Mouse (Mus musculus): ENCODE results near the gene Vps9d1. TPM values are rescaled to one million over a fixed set of nuclear protein-coding genes. Genes with fewer than 3 reads are reported as not detected.

Vps9d1 gene
- polyA plus RNA-seq (2012; rRNA removed): 162 and 169 TPM in 2 replicates

GRCm38 (mm10) chr8:123254099-123254885 lies at the start of gene Vps9d1, which contains the start of gene Zfp276:
TSS of gene Vps9d1 (minus strand) at chr8:123254348.
TSS of gene Zfp276 (plus strand) at chr8:123254195.

GRCm38 (mm10) chr8:123235520-123236497 lies 18.3 kb downstream of the Vps9d1 start, which contains the start of gene Spata2l:
TSS of gene Spata2l (minus strand) at chr8:123236233.

GRCm38 (mm10) chr8:123224278-123225266 lies 29.6 kb downstream of the Vps9d1 start, which contains the start of gene Cdk10:
TSS of gene Cdk10 (plus strand) at chr8:123224842.

GRCm38 (mm10) chr8:123212321-123213117 lies 41.6 kb downstream of the Vps9d1 start, which contains the start of the genes Chmp1a and Spata33:
TSS of gene Chmp1a (minus strand) at chr8:123212763.
TSS of gene Spata33 (plus strand) at chr8:123212832.

Other genes with a start within 250 kb of the Vps9d1 start
- gene Ankrd11, start 212.1 kb downstream of the Vps9d1 start, polyA plus RNA-seq (2012; rRNA removed): 76.3 and 146 TPM in 2 replicates
- gene Spg7, start 191.4 kb downstream of the Vps9d1 start, polyA plus RNA-seq (2012; rRNA removed): 115 and 159 TPM in 2 replicates
- 5,283 and 5,699 TPM in 2 replicates for gene Rpl13, start 152.0 kb downstream of the Vps9d1 start, polyA plus RNA-seq (2012; rRNA removed)
- 5.6 and 6.5 TPM in 2 replicates for gene Cpne7, start 137.0 kb downstream of the Vps9d1 start, polyA plus RNA-seq (2012; rRNA removed)
- 22.6 and 24.4 TPM in 2 replicates for gene Sult5a1, start 96.0 kb downstream of the Vps9d1 start, polyA plus RNA-seq (2012; rRNA removed)
- 24.5 and 33.1 TPM in 2 replicates for gene Dpep1, start 68.1 kb downstream of the Vps9d1 start, polyA plus RNA-seq (2012; rRNA removed)
- gene Chmp1a, start 41.6 kb downstream of the Vps9d1 start, polyA plus RNA-seq (2012; rRNA removed): 113 and 115 TPM in 2 replicates
- gene Spata33, start 41.5 kb downstream of the Vps9d1 start, polyA plus RNA-seq (2012; rRNA removed): 3.8 and 4.5 TPM in 2 replicates
- 75.4 and 105 TPM in 2 replicates for gene Cdk10, start 29.5 kb downstream of the Vps9d1 start, polyA plus RNA-seq (2012; rRNA removed)
- 21.3 and 22.9 TPM in 2 replicates for gene Spata2l, start 18.1 kb downstream of the Vps9d1 start, polyA plus RNA-seq (2012; rRNA removed)
- gene Zfp276, start 153 bp downstream of the Vps9d1 start, polyA plus RNA-seq (2012; rRNA removed): 48.7 and 49.0 TPM in 2 replicates
- 30.3 and 45.1 TPM in 2 replicates for gene Fanca, start 64.2 kb upstream of the Vps9d1 start, polyA plus RNA-seq (2012; rRNA removed)
- 6.3 and 7.2 TPM in 2 replicates for gene Spire2, start 78.4 kb upstream of the Vps9d1 start, polyA plus RNA-seq (2012; rRNA removed)
- 167 and 216 TPM in 2 replicates for gene Tcf25, start 119.4 kb upstream of the Vps9d1 start, polyA plus RNA-seq (2012; rRNA removed)
- 0.06 and 0.11 TPM in 2 replicates for gene Mc1r, start 152.8 kb upstream of the Vps9d1 start, polyA plus RNA-seq (2012; rRNA removed)
- gene Tubb3, start 157.1 kb upstream of the Vps9d1 start, polyA plus RNA-seq (2012; rRNA removed): 49.4 and 66.3 TPM in 2 replicates
- gene Def8, start 169.2 kb upstream of the Vps9d1 start, polyA plus RNA-seq (2012; rRNA removed): 41.7 and 43.9 TPM in 2 replicates
- 24.2 and 27.4 TPM in 2 replicates for gene Afg3l1, start 223.6 kb upstream of the Vps9d1 start, polyA plus RNA-seq (2012; rRNA removed)

Measured in ovary, adult 2 months (tissue).